Mouse (Mus musculus): ENCODE results near the gene Gm14685.
"Not testable (repeated sequence)": the region's sequence is repeated elsewhere in the genome, so short reads cannot be mapped to it uniquely, and the experiment has no call there.

The Gm14685 gene

GRCm38 (mm10) chrX:73116747-73117146 lies at the start of gene Gm14685:
Gene Gm14685, plus strand, starts transcription at chrX:73117047.
- not testable (repeated sequence) for H3K4me3 ChIP-seq (replicated peaks; ENCODE audit: low read length); H3K27me3 ChIP-seq (ENCODE audit: insufficient read depth, low read length); H3K9me3 ChIP-seq (ENCODE audit: low read length)

GRCm38 (mm10) chrX:73082267-73083055 lies 34.4 kb upstream of the Gm14685 start, which contains the start of gene Xlr4a:
Gene Xlr4a, minus strand, starts transcription at chrX:73082478.
- not testable (repeated sequence) for H3K4me1 ChIP-seq (replicated peaks; ENCODE audit: low read depth, low read length); H3K36me3 ChIP-seq (ENCODE audit: insufficient read depth, low read length); H3K9me3 ChIP-seq (ENCODE audit: low read length); H3K27me3 ChIP-seq (ENCODE audit: insufficient read depth, low read length); H3K4me3 ChIP-seq (replicated peaks; ENCODE audit: low read length)

More at GRCm38 (mm10) chrX:73116747-73117146, at the start of gene Gm14685:
- not testable (repeated sequence) for H3K36me3 ChIP-seq (ENCODE audit: insufficient read depth, low read length); H3K4me1 ChIP-seq (replicated peaks; ENCODE audit: low read depth, low read length)

- H3K36me3 ChIP-seq (ENCODE audit: insufficient read depth, low read length); H3K4me1 ChIP-seq (replicated peaks; ENCODE audit: low read depth, low read length); H3K9me3 ChIP-seq (ENCODE audit: low read length); H3K4me3 ChIP-seq (replicated peaks; ENCODE audit: low read length); H3K27me3 ChIP-seq (ENCODE audit: insufficient read depth, low read length): not testable (repeated sequence)
Measured at GRCm38 (mm10) chrX:73096941-73097508, 19.8 kb upstream of the Gm14685 start, which contains the start of gene Xlr3a. Gene Xlr3a, minus strand, starts transcription at chrX:73097095.

GRCm38 (mm10) chrX:73122859-73123829 lies 6.3 kb downstream of the Gm14685 start:
- H3K9me3 ChIP-seq (ENCODE audit: low read length); H3K27me3 ChIP-seq (ENCODE audit: insufficient read depth, low read length); H3K36me3 ChIP-seq (ENCODE audit: insufficient read depth, low read length); H3K4me3 ChIP-seq (replicated peaks; ENCODE audit: low read length); H3K4me1 ChIP-seq (replicated peaks; ENCODE audit: low read depth, low read length): not testable (repeated sequence)

- H3K4me3 ChIP-seq (replicated peaks; ENCODE audit: low read length); H3K36me3 ChIP-seq (ENCODE audit: insufficient read depth, low read length); H3K9me3 ChIP-seq (ENCODE audit: low read length); H3K4me1 ChIP-seq (replicated peaks; ENCODE audit: low read depth, low read length); H3K27me3 ChIP-seq (ENCODE audit: insufficient read depth, low read length): not testable (repeated sequence)
Measured at GRCm38 (mm10) chrX:73143218-73143618, 26.4 kb downstream of the Gm14685 start.

GRCm38 (mm10) chrX:73148496-73148895 lies 31.6 kb downstream of the Gm14685 start, which contains the start of gene Xlr5b:
Gene Xlr5b, plus strand, starts transcription at chrX:73148796.
- H3K4me1 ChIP-seq (replicated peaks; ENCODE audit: low read depth, low read length); H3K36me3 ChIP-seq (ENCODE audit: insufficient read depth, low read length); H3K4me3 ChIP-seq (replicated peaks; ENCODE audit: low read length); H3K9me3 ChIP-seq (ENCODE audit: low read length); H3K27me3 ChIP-seq (ENCODE audit: insufficient read depth, low read length): not testable (repeated sequence)

GRCm38 (mm10) chrX:73149350-73149749 lies 32.5 kb downstream of the Gm14685 start, which contains the start of gene DXBay18:
Gene DXBay18, minus strand, starts transcription at chrX:73149450.
- not testable (repeated sequence) for H3K4me1 ChIP-seq (replicated peaks; ENCODE audit: low read depth, low read length); H3K9me3 ChIP-seq (ENCODE audit: low read length); H3K36me3 ChIP-seq (ENCODE audit: insufficient read depth, low read length); H3K27me3 ChIP-seq (ENCODE audit: insufficient read depth, low read length); H3K4me3 ChIP-seq (replicated peaks; ENCODE audit: low read length)

GRCm38 (mm10) chrX:73176889-73177288 lies 60.0 kb downstream of the Gm14685 start, which contains the start of gene Spin2d:
Gene Spin2d, minus strand, starts transcription at chrX:73176989.
- not testable (repeated sequence) for H3K36me3 ChIP-seq (ENCODE audit: insufficient read depth, low read length); H3K4me3 ChIP-seq (replicated peaks; ENCODE audit: low read length); H3K9me3 ChIP-seq (ENCODE audit: low read length); H3K27me3 ChIP-seq (ENCODE audit: insufficient read depth, low read length); H3K4me1 ChIP-seq (replicated peaks; ENCODE audit: low read depth, low read length)

All from E14TG2a.4 (cell line).